In the genomic region with DNA sequence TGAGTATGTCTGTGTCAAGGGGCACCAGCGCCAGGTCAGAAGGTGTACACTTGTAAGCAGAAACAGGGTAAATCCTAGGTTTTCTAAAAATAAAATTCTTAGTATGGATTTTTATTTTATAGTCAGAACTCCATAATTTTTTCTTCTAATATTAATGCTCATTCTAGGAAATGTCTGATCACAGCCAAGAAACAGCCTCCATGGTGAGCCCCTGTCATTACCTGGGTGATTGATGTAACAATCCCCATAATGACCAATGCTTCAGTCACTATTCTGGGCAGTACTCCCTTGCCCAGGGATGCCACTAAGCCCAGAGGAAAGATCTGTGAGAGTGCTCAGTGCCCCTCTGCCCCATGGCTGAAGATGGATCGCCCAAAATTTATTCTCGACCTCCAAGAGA, we compare ENCODE assay signal across 25 mouse cellular contexts. TPM values are rescaled to one million over a fixed set of nuclear protein-coding genes. Genes with fewer than 3 reads are reported as not detected.
"Had no signal": no experiment of that assay in that cellular context is flagged by ENCODE, and none has a peak within 500 bp of the region (broad histone marks: within the 10 kb centered on the region; RNA-seq: fewer than 3 reads in every experiment).

A gene (plus strand): TSS at position 301 of the 400 bp plus-strand sequence.

- H3K36me3 ChIP-seq: neural tube, embryonic 12.5 days; neural tube, embryonic 13.5 days; neural tube, embryonic 15.5 days; stomach, embryonic 15.5 days had no signal

- H3K27me3 ChIP-seq: neural tube, embryonic 12.5 days; neural tube, embryonic 13.5 days; neural tube, embryonic 15.5 days; stomach, embryonic 15.5 days had no signal

- H3K27ac ChIP-seq: neural tube, embryonic 12.5 days; neural tube, embryonic 13.5 days; neural tube, embryonic 15.5 days; stomach, embryonic 15.5 days; stomach, postnatal 0 days had no signal

- H3K4me1 ChIP-seq: neural tube, embryonic 12.5 days; neural tube, embryonic 13.5 days; neural tube, embryonic 15.5 days; stomach, embryonic 15.5 days had no signal

- H3K4me3 ChIP-seq: neural tube, embryonic 12.5 days; neural tube, embryonic 13.5 days; neural tube, embryonic 15.5 days; stomach, embryonic 15.5 days had no signal

- DNase-seq: retina, postnatal 1 day; right cerebral cortex, adult 18-20 months; right cerebral cortex, postnatal 14 days; right cerebral cortex, postnatal 25 days; right cerebral cortex, postnatal 4 days; spleen, adult 18-20 months; thymus, adult 18-20 months; thymus, adult 2 months; thymus, postnatal 14 days; thymus, postnatal 25 days; thymus, postnatal 36 days; thymus, postnatal 4 days had no signal

RNA-seq across cellular contexts. Expression of the gene that starts here (rescaled TPM):
- polyA plus RNA-seq: neural tube, embryonic 11.5 days; neural tube, embryonic 12.5 days; neural tube, embryonic 13.5 days; neural tube, embryonic 14.5 days; neural tube, embryonic 15.5 days; small intestine, adult 2 months; spleen, adult 2 months; stomach, embryonic 14.5 days; stomach, embryonic 15.5 days; stomach, embryonic 16.5 days; stomach, postnatal 0 days; thymus, adult 2 months; thymus, postnatal 0 days; urinary bladder, adult 2 months had no signal
